Mouse (Mus musculus) CH12.LX (cell line): ENCODE results near the gene Specc1l.

Source experiments
- CTCF ChIP-seq, 2 experiments: IDR thresholded peaks in 1 of 2; conservative IDR thresholded peaks in 1 of 2; 2 replicates each; pipeline ENCODE4 v1.5.1; 2011 to 2012; ENCODE audit warnings: low read depth in 2 of 2, low read length in 2 of 2, improper control_type of control experiment in 1 of 2, inconsistent platforms in 1 of 2, mild to moderate bottlenecking in 1 of 2, moderate library complexity in 1 of 2
- MAZ ChIP-seq: IDR thresholded peaks from 2 replicates; pipeline ENCODE4 v1.6.1; 2012; ENCODE audit warnings: low read depth, mild to moderate bottlenecking, inconsistent platforms, low read length, improper control_type of control experiment, moderate library complexity
- TCF12 ChIP-seq: IDR thresholded peaks from 2 replicates; pipeline ENCODE4 v1.6.1; 2014; ENCODE audit warnings: low read depth, mild to moderate bottlenecking, inconsistent platforms, low read length, improper control_type of control experiment

DNA sequence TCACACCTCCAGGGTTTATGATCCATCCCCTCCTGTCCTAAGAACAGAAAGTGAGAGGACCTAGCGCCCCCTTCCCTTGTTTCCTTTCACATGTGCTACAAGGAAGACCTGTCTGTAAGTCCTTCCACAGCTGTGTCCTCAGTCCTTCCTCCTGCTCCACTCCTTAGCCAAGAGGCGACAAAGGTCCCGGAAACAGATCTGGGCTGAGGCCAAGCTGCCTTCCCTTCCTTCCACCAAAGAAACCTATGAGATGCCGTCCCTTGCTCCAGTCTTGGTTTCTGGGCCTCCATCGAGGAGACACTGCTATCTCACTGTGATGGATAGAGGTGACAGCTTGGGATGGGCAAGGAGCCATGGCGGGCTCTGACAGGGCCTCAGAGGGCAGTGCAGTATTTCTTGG lies 123.2 kb downstream of the Specc1l start:
- TF ChIP-seq MAZ: no peak
- no peak for TF ChIP-seq TCF12
- no peak for TF ChIP-seq CTCF (conservative IDR thresholded peaks at IDR 0.05 in 1 of 2, IDR thresholded peaks at IDR 0.05 in 1 of 2; ENCODE audit: low read depth in 2 of 2, low read length in 2 of 2)
